Mouse (Mus musculus): ENCODE data around the gene Slc8a1.

DNA sequence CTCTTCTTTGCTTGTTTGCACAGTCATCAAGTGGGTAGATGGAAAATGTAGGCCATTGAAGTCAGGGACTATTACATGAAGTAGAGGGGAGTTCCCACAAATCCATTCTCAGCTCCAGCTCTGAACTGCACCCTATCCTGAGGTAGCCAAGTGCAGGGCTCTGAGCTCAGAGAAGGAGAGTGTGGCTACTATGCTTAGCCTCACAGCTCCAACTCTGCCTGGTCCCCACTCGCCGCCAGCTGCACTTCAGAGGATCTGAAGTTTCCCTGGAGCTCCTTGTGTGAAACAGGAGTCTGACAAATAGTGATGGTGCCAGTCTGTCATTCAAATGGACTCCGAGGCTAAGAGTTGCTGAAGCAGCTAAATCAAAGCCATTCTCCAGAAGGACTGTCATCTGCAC lies 282.9 kb downstream of the Slc8a1 start:
- TF ChIP-seq EP300 (IDR thresholded peaks at IDR 0.05; ENCODE audit: low read depth) (no peak), CTCF (IDR thresholded peaks at IDR 0.05; ENCODE audit: low read depth) (no peak)

Data from liver, postnatal 0 days (tissue).